Mouse (Mus musculus): Measurements from ENCODE around the gene Rnf167. TPM values are rescaled to one million over a fixed set of nuclear protein-coding genes. Genes with fewer than 3 reads are reported as not detected.

Rnf167 gene
- polyA plus RNA-seq, 1 experiment from 2014 or later: 101 TPM

DNA sequence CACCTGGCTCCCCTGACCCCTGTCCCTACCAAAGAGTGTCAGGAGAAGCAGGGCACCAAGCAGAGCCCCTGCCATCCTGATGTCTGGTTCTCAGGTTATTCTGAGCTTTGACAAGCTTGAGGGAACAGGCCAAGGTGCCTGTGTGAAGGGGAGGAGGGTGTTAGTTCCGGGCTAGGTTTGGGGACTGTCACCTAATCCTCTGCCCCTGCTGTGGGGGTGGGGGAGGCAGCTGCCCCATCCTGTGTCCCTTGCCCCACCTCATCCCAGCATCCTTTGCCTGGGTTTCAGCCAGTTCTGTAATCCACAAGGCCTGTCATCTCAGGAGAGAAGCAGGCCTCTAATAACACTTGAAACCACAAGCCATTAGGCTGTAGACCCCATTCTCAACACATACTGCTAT lies 27.9 kb upstream of the Rnf167 start, which contains the start of gene Chrne:
Gene Chrne (minus strand): TSS at position 116 of the 400 bp plus-strand sequence.
- H3K4me1 ChIP-seq: peaks cover 7% of the 10 kb centered on the region
- H3K27me3 ChIP-seq (replicated peaks): peaks cover 13% of the 10 kb centered on the region; the same call in 1 of the 2 replicates
- no peak within 1 kb of the TSS for H3K4me2 ChIP-seq (replicated peaks)
- no peak for ATAC-seq (ENCODE audit: low FRiP score, low read depth)
- no peak within 1 kb of the TSS for H3K9ac ChIP-seq
- no peak within 1 kb of the TSS for H3K4me3 ChIP-seq
- 65% methylated on average over 1 of the region's 1 CpGs for WGBS
- H3K27ac ChIP-seq: no peak within 1 kb of the TSS
- H3K36me3 ChIP-seq: no peaks in the 10 kb centered on the region
- H3K9me3 ChIP-seq: no peaks in the 10 kb centered on the region

DNA sequence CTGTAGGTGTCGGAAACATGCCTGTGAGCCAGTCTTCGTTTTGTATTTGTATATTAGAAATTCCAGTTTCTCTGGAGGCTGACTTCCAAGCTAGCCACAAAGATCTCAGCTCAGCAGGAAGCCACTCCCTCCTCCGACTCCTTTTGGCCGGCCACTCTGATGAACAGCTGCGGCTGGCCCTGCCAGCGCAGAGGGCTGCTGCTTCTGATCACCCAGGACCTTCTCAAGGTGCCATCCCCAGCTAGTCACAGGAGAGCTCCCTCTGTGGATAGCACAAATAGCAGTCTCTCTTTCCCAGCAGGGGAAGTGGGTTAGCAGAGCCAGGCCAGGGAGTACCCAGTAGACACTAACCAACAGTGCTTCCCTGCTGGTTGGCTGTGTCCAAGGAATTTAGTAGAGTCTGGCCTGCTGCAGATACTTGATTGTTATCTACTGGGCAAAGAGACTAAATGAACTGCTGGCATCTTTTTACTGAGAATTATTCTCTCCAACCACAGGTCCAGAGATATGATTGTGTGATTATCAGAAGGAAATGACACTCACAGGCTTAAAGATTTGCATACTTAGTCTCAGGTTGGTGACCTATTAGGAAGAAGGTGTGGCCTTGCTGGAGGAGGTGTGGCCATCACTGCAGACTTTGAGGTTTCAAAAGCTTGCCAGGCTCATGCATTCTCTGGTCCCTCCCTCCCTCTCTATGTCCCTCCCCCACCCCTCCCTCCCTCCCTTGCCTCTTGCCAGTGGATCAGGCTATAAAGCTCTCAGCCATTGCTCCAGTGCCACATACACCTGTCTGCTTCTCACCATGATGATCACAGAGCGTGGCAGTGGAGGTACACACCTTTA lies 24.8 kb upstream of the Rnf167 start:
- no peak overlapping the region for H3K4me3 ChIP-seq
- WGBS: 44% methylated on average over 7 of the region's 7 CpGs
- no peak overlapping the region for H3K4me2 ChIP-seq (replicated peaks)
- no peaks in the 10 kb centered on the region for H3K4me1 ChIP-seq
- no peaks in the 10 kb centered on the region for H3K27me3 ChIP-seq (replicated peaks)
- H3K36me3 ChIP-seq: no peaks in the 10 kb centered on the region
- H3K9me3 ChIP-seq: no peaks in the 10 kb centered on the region
- ATAC-seq (ENCODE audit: low FRiP score, low read depth): no peak
- H3K27ac ChIP-seq: no peak overlapping the region
- H3K9ac ChIP-seq: no peak overlapping the region

GRCm38 (mm10) chr11:70623053-70623742 lies 23.8 kb upstream of the Rnf167 start:
- H3K9me3 ChIP-seq: no peaks in the 10 kb centered on the region
- H3K27ac ChIP-seq: no peak overlapping the region
- WGBS: 84% methylated on average over 10 of the region's 10 CpGs
- no peaks in the 10 kb centered on the region for H3K27me3 ChIP-seq (replicated peaks)
- ATAC-seq (ENCODE audit: low FRiP score, low read depth): no peak
- H3K4me2 ChIP-seq (replicated peaks): no peak overlapping the region
- H3K36me3 ChIP-seq: no peaks in the 10 kb centered on the region
- H3K4me3 ChIP-seq: no peak overlapping the region
- H3K9ac ChIP-seq: no peak overlapping the region
- H3K4me1 ChIP-seq: no peaks in the 10 kb centered on the region

GRCm38 (mm10) chr11:70625473-70625872 lies 21.6 kb upstream of the Rnf167 start:
- H3K4me1 ChIP-seq: no peaks in the 10 kb centered on the region
- H3K4me2 ChIP-seq (replicated peaks): no peak overlapping the region
- no peak for ATAC-seq (ENCODE audit: low FRiP score, low read depth)
- WGBS: 48% methylated on average over 4 of the region's 4 CpGs
- H3K36me3 ChIP-seq: no peaks in the 10 kb centered on the region
- H3K27ac ChIP-seq: no peak overlapping the region
- no peaks in the 10 kb centered on the region for H3K27me3 ChIP-seq (replicated peaks)
- no peak overlapping the region for H3K4me3 ChIP-seq
- no peaks in the 10 kb centered on the region for H3K9me3 ChIP-seq
- H3K9ac ChIP-seq: no peak overlapping the region

DNA sequence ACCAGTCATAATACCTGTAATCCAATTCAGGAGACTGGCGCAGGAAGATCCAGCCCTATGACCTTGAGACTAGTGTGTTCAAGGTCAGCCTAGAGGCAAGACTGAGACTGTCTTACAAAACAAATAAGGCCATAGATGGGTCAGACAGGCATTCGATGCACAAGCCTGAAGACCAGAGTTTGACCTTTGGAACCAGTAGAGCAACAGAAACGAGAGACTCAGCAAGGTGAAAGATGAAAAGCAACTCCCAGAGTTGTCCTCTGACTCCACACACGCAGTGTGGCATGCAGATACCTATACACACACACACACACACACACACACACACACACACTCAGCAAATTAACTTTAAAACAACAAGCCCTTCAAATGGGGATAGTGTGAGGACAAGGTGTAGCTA lies 20.2 kb upstream of the Rnf167 start:
- H3K4me1 ChIP-seq: no peaks in the 10 kb centered on the region
- WGBS: 79% methylated on average over 4 of the region's 4 CpGs

GRCm38 (mm10) chr11:70628431-70628830 lies 18.6 kb upstream of the Rnf167 start:
- Histone ChIP-seq H3K4me2 (replicated peaks) (no peak overlapping the region), H3K9me3 (no peaks in the 10 kb centered on the region), H3K36me3 (no peaks in the 10 kb centered on the region), H3K27ac (no peak overlapping the region), H3K27me3 (replicated peaks) (no peaks in the 10 kb centered on the region), H3K4me1 (no peaks in the 10 kb centered on the region), H3K4me3 (no peak overlapping the region), H3K9ac (no peak overlapping the region)
- 78% methylated on average over 2 of the region's 2 CpGs for WGBS
- no peak for ATAC-seq (ENCODE audit: low FRiP score, low read depth)

More for the DNA sequence above, 20.2 kb upstream of the Rnf167 start:
- H3K4me3 ChIP-seq: no peak overlapping the region
- H3K9me3 ChIP-seq: no peaks in the 10 kb centered on the region
- no peak overlapping the region for H3K4me2 ChIP-seq (replicated peaks)
- H3K36me3 ChIP-seq: no peaks in the 10 kb centered on the region
- no peak overlapping the region for H3K27ac ChIP-seq
- H3K27me3 ChIP-seq (replicated peaks): no peaks in the 10 kb centered on the region
- no peak overlapping the region for H3K9ac ChIP-seq
- no peak for ATAC-seq (ENCODE audit: low FRiP score, low read depth)

DNA sequence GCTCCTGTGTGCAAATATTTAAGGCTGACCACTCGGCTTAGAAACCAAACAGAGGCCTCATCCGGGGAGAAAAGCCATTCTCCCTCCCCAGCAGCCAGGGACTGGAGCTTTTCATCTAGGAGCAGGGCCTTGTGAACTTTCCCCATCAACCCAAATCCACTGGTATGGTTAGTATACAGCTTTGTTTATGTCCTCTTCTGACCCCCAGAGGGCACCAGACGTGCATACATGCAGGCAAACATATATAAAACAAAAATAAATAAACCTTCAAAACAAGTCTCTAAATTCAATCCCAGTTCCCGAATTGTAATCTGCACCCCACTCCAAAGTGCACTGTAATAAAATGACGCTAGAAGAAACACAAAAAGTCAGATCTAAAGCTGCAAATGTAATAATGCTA lies 17.5 kb upstream of the Rnf167 start:
- Histone ChIP-seq H3K4me2 (replicated peaks) (no peak overlapping the region), H3K9ac (no peak overlapping the region), H3K27ac (no peak overlapping the region), H3K4me3 (no peak overlapping the region), H3K9me3 (no peaks in the 10 kb centered on the region), H3K4me1 (no peaks in the 10 kb centered on the region), H3K27me3 (replicated peaks) (no peaks in the 10 kb centered on the region), H3K36me3 (no peaks in the 10 kb centered on the region)
- ATAC-seq (ENCODE audit: low FRiP score, low read depth): no peak
- WGBS: 58% methylated on average over 5 of the region's 5 CpGs

DNA sequence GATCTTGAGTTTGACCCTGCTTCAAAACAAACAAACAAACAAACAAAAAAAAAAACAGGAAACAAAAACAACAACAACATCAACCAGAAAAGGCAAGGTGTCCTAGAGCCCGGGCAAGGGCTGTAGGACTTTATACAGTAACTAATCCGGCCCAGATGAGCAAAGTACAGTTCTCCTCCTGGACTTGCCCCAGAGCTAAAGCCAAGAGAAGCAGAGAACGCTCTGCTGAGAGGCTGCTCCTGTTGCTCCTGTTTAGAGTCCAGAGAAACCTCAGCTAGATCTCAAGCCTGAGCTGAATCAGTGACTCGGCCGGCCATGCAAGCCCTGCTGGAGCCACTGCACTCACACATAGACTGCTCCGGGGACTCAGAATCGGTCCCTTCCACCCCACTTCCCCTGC lies 16.9 kb upstream of the Rnf167 start:
- WGBS: 84% methylated on average over 7 of the region's 7 CpGs
- H3K4me3 ChIP-seq: no peak overlapping the region
- H3K4me2 ChIP-seq (replicated peaks): no peak overlapping the region
- no peak overlapping the region for H3K27ac ChIP-seq
- H3K36me3 ChIP-seq: no peaks in the 10 kb centered on the region
- ATAC-seq (ENCODE audit: low FRiP score, low read depth): no peak
- no peaks in the 10 kb centered on the region for H3K4me1 ChIP-seq
- no peak overlapping the region for H3K9ac ChIP-seq
- H3K9me3 ChIP-seq: no peaks in the 10 kb centered on the region
- H3K27me3 ChIP-seq (replicated peaks): no peaks in the 10 kb centered on the region

- Histone ChIP-seq H3K4me1 (no peaks in the 10 kb centered on the region), H3K27ac (no peak overlapping the region), H3K27me3 (replicated peaks) (no peaks in the 10 kb centered on the region; the same call in 1 of the 2 replicates), H3K9ac (no peak overlapping the region), H3K4me2 (replicated peaks) (no peak overlapping the region), H3K4me3 (no peak overlapping the region), H3K9me3 (no peaks in the 10 kb centered on the region), H3K36me3 (no peaks in the 10 kb centered on the region)
- no peak for ATAC-seq (ENCODE audit: low FRiP score, low read depth)
- 84% methylated on average over 4 of the region's 4 CpGs for WGBS
These were observed 11.4 kb upstream of the Rnf167 start for GRCm38 (mm10) chr11:70635601-70636000.

GRCm38 (mm10) chr11:70637764-70638163 lies 9.3 kb upstream of the Rnf167 start:
- 88% methylated on average over 1 of the region's 1 CpGs for WGBS
- no peak overlapping the region for H3K9ac ChIP-seq
- H3K36me3 ChIP-seq: peaks cover under 1% of the 10 kb centered on the region; the same call in 1 of the 2 replicates
- H3K27me3 ChIP-seq (replicated peaks): no peaks in the 10 kb centered on the region; the same call in 1 of the 2 replicates
- ATAC-seq (ENCODE audit: low FRiP score, low read depth): no peak
- no peak overlapping the region for H3K4me2 ChIP-seq (replicated peaks)
- no peaks in the 10 kb centered on the region for H3K9me3 ChIP-seq
- H3K4me1 ChIP-seq: no peaks in the 10 kb centered on the region
- no peak overlapping the region for H3K4me3 ChIP-seq
- no peak overlapping the region for H3K27ac ChIP-seq

DNA sequence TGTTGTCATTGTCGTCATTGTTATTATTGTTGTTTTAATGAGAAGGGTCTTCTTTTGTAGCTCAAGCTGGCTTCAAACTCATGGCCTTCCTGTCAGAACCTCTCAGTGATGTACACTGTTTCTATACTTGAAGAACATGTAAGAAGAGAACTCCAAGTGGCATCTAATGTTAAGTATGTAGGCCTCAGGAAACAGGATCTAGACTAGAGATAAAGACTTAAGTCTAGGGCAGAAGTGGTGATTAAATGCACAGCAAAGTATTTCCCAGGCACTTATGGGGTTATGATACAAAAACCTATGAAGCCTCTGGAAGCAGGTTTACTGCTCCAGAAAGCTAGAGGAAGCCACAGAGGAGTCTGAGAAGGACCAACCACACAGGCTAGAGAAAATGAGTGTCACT lies 8.7 kb upstream of the Rnf167 start:
- Histone ChIP-seq H3K4me1 (no peaks in the 10 kb centered on the region), H3K9me3 (no peaks in the 10 kb centered on the region), H3K27me3 (replicated peaks) (no peaks in the 10 kb centered on the region; the same call in 1 of the 2 replicates), H3K4me2 (replicated peaks) (no peak overlapping the region), H3K36me3 (peaks cover 5% of the 10 kb centered on the region; the same call in 1 of the 2 replicates), H3K4me3 (no peak overlapping the region), H3K27ac (no peak overlapping the region), H3K9ac (no peak overlapping the region)
- ATAC-seq (ENCODE audit: low FRiP score, low read depth): no peak
- 81% methylated on average over 1 of the region's 1 CpGs for WGBS

GRCm38 (mm10) chr11:70638714-70639278 lies 8.2 kb upstream of the Rnf167 start, which contains the start of gene Gp1ba:
TSS of gene Gp1ba (plus strand) at chr11:70639122.
- no peaks in the 10 kb centered on the region for H3K4me1 ChIP-seq
- WGBS: 59% methylated on average over 5 of the region's 5 CpGs
- no peak for ATAC-seq (ENCODE audit: low FRiP score, low read depth)

More at GRCm38 (mm10) chr11:70638714-70639278, 8.2 kb upstream of the Rnf167 start, which contains the start of gene Gp1ba:
- peaks cover 8% of the 10 kb centered on the region; the same call in 1 of the 2 replicates for H3K36me3 ChIP-seq
- H3K9me3 ChIP-seq: no peaks in the 10 kb centered on the region
- no peak within 1 kb of the TSS for H3K4me3 ChIP-seq
- no peak within 1 kb of the TSS for H3K27ac ChIP-seq
- H3K4me2 ChIP-seq (replicated peaks): no peak within 1 kb of the TSS
- no peaks in the 10 kb centered on the region; the same call in 1 of the 2 replicates for H3K27me3 ChIP-seq (replicated peaks)
- no peak within 1 kb of the TSS for H3K9ac ChIP-seq

Data from neural tube, embryonic 12.5 days (tissue).